Mouse (Mus musculus): ENCODE data around the gene Asna1.

DNA sequence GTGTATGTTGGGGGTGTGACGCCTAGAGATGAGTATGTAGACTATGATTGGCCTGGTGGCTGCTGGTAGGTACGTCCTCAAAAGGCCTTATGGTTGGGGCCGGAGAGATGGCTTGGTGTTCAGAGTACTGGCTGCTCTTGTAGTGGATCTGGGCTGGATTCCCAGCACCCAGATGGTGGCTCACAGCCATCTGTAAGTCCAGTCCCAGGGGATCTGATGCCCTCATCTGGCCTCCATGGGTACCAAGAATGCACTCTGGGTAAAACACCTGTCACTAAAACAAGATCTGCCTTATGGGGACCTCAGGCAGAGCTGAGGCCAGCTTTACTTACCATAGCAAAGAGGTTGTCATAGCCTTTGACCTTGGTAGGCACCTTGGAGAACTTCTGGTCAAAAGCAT lies 1.2 kb downstream of the Asna1 start:
- TF ChIP-seq CHD2 (IDR thresholded peaks at IDR 0.05; ENCODE audit: low read depth, low read length) (no peak), ZNF384 (IDR thresholded peaks at IDR 0.05; ENCODE audit: low read depth, low read length) (no peak), ZC3H11A (IDR thresholded peaks at IDR 0.05; ENCODE audit: borderline replicate concordance, low read depth, low read length) (no peak), MAFK (IDR thresholded peaks at IDR 0.05; ENCODE audit: insufficient read depth, low read depth, low read length) (no peak), HCFC1 (IDR thresholded peaks at IDR 0.05; ENCODE audit: borderline replicate concordance, insufficient read depth, low read length) (no peak)
